Mouse (Mus musculus): Measurements from ENCODE around the gene Gpr157. TPM values are rescaled to one million over a fixed set of nuclear protein-coding genes. Genes with fewer than 3 reads are reported as not detected.

Gene Gpr157
- polyA plus RNA-seq, 1 experiment, result 1.2 TPM

DNA sequence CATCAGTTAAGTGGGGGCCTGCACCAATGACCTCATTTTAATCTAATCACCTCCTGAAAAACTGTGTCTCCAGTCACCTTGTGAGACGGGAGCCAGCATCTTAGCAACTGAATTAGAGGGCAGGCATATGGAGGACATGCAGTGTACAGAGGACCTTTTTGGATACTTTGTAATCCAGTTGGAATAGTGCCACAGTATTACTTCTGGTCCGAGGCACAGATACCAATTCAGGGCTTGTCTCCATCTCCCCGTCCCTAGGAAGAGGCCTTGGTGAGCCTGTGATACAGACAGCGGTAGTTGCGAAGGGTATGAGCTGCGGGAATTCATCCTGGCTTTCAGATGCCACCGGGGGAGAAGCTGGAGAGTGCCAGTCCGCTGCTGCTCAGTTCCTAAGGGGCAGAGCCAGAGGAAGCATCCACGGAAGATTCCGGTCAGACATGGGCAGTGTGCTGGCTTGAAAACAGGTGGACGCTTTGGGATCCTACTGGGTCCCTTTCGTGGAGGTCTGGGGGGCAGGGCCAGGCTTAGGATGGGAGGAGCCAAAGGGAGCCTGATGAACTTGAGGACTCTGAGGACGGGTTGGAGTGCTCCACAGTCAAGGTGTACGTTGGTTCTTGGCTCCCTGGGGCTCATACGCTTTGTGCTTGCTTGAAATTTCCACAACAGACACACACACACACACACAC lies 14.6 kb upstream of the Gpr157 start:
- no peak overlapping the region for H3K27ac ChIP-seq (ENCODE audit: insufficient read depth, low read depth, low read length)
- WGBS, result 68% methylated on average over 15 of the region's 15 CpGs

DNA sequence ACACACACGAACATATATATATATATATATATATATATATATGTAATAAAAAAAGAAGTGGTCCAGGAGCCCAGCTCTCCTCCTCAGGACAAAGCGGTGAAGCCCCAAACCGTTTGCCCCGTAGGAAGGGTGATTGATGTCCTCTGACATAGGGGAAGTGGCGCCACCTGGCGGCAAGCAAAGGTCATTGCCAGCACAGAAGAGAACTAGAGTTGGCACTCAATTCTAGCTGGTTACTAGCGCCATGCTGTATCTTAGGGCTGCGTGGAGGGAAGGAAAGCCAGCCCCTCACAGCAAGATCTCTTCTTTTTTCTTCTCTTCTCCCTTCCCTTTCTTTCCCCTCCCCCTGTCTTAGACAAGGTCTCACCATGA lies 14.1 kb upstream of the Gpr157 start:
- peak; percentile 58 for DNase-seq
- Histone ChIP-seq H3K27me3 (replicated peaks; ENCODE audit: control insufficient read depth, insufficient read depth, low read length) (no peaks in the 10 kb centered on the region), H3K27ac (ENCODE audit: insufficient read depth, low read depth, low read length) (no peak overlapping the region), H3K4me3 (ENCODE audit: insufficient read depth, low read depth, low read length) (no peak overlapping the region), H3K4me1 (ENCODE audit: control insufficient read depth, insufficient read depth, low read length) (no peaks in the 10 kb centered on the region; the same call in 1 of the 2 replicates), H3K36me3 (ENCODE audit: control insufficient read depth, insufficient read depth, low read length) (no peaks in the 10 kb centered on the region)
- WGBS, result 16% methylated on average over 8 of the region's 8 CpGs
- TF ChIP-seq POLR2A (IDR thresholded peaks at IDR 0.05; ENCODE audit: low read depth, low read length) (no peak), CTCF (conservative IDR thresholded peaks at IDR 0.05; ENCODE audit: insufficient read depth, insufficient read length, low read depth, low read length) (peak; percentile 94)

More for the DNA sequence above, 14.6 kb upstream of the Gpr157 start:
- Histone ChIP-seq H3K36me3 (ENCODE audit: control insufficient read depth, insufficient read depth, low read length) (no peaks in the 10 kb centered on the region), H3K4me1 (ENCODE audit: control insufficient read depth, insufficient read depth, low read length) (no peaks in the 10 kb centered on the region; the same call in 1 of the 2 replicates), H3K4me3 (ENCODE audit: insufficient read depth, low read depth, low read length) (no peak overlapping the region), H3K27me3 (replicated peaks; ENCODE audit: control insufficient read depth, insufficient read depth, low read length) (no peaks in the 10 kb centered on the region)
- no peak for DNase-seq
- TF ChIP-seq CTCF (conservative IDR thresholded peaks at IDR 0.05; ENCODE audit: insufficient read depth, insufficient read length, low read depth, low read length) (no peak), POLR2A (IDR thresholded peaks at IDR 0.05; ENCODE audit: low read depth, low read length) (no peak)

DNA sequence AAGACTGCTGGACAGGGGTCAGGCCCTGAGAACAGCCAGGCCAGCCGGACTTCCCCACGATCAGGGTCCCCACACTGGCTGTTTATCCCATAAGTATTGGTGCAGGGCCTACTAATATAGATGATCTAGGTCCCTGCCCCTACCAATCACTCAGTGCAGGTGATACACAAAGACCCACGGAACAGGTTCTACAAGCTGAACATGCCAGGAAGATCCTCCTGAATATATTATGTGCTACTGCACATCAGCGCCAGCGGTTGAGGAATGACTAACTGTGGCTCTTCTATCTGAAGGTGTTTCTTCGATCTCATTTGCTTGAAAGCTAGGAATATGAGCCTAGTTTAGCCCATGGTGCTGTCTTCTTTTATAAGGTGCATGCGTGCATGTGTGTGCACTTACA lies 11.8 kb upstream of the Gpr157 start:
- no peaks in the 10 kb centered on the region; the same call in 1 of the 2 replicates for H3K4me1 ChIP-seq (ENCODE audit: control insufficient read depth, insufficient read depth, low read length)
- no peak for DNase-seq
- TF ChIP-seq CTCF (conservative IDR thresholded peaks at IDR 0.05; ENCODE audit: insufficient read depth, insufficient read length, low read depth, low read length) (no peak), POLR2A (IDR thresholded peaks at IDR 0.05; ENCODE audit: low read depth, low read length) (no peak)
- no peaks in the 10 kb centered on the region for H3K36me3 ChIP-seq (ENCODE audit: control insufficient read depth, insufficient read depth, low read length)
- 84% methylated on average over 7 of the region's 7 CpGs for WGBS
- no peak overlapping the region for H3K27ac ChIP-seq (ENCODE audit: insufficient read depth, low read depth, low read length)
- H3K27me3 ChIP-seq (replicated peaks; ENCODE audit: control insufficient read depth, insufficient read depth, low read length), result no peaks in the 10 kb centered on the region
- no peak overlapping the region for H3K4me3 ChIP-seq (ENCODE audit: insufficient read depth, low read depth, low read length)

DNA sequence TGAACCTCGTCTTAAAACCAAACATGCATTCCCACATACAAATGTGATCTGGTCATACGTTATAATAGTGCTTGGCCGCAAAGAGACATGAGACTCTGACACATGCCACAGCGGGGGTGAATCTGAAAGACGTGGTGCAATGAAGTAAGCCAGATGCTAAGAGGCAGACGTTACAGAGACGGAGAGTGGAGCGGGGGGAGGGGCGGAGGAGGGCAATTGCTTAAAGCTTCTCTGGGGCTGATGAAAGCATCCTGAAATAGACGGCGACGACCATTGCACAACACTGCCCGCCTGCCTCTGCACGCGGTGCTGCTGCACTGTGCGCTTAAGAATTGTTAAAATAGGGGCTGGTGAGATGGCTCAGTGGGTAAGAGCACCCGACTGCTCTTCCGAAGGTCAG lies 11.0 kb upstream of the Gpr157 start:
- Histone ChIP-seq H3K4me1 (ENCODE audit: control insufficient read depth, insufficient read depth, low read length) (no peaks in the 10 kb centered on the region), H3K4me3 (ENCODE audit: insufficient read depth, low read depth, low read length) (no peak overlapping the region), H3K27ac (ENCODE audit: insufficient read depth, low read depth, low read length) (no peak overlapping the region), H3K27me3 (replicated peaks; ENCODE audit: control insufficient read depth, insufficient read depth, low read length) (no peaks in the 10 kb centered on the region), H3K36me3 (ENCODE audit: control insufficient read depth, insufficient read depth, low read length) (no peaks in the 10 kb centered on the region)
- 51% methylated on average over 18 of the region's 18 CpGs for WGBS
- DNase-seq, result no peak
- no peak for TF ChIP-seq CTCF (conservative IDR thresholded peaks at IDR 0.05; ENCODE audit: insufficient read depth, insufficient read length, low read depth, low read length)

DNA sequence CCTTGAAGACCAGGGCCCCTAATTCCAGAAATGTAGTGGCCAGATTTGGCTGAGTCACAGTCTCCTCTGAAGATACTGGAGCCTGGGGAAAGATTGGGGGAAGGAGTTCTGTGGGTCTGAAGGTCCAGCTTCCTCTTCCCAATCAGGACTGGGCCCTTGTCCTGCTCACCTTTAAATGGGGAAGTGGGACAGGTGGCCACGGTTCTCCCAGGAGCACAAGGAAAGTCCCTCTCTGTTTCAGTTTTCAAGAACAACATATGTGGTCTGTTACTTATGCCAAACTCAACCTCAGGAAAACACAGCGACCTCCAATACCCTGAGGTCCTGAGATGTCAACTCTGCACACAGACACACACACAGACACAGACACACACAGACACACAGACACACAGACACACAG lies 8.5 kb upstream of the Gpr157 start:
- DNase-seq, result no peak
- H3K36me3 ChIP-seq (ENCODE audit: control insufficient read depth, insufficient read depth, low read length), result no peaks in the 10 kb centered on the region
- WGBS, result 74% methylated on average over 2 of the region's 2 CpGs
- TF ChIP-seq CTCF (conservative IDR thresholded peaks at IDR 0.05; ENCODE audit: insufficient read depth, insufficient read length, low read depth, low read length), result no peak
- TF ChIP-seq POLR2A (IDR thresholded peaks at IDR 0.05; ENCODE audit: low read depth, low read length), result no peak
- H3K27ac ChIP-seq (ENCODE audit: insufficient read depth, low read depth, low read length), result no peak overlapping the region
- H3K4me3 ChIP-seq (ENCODE audit: insufficient read depth, low read depth, low read length), result no peak overlapping the region
- H3K27me3 ChIP-seq (replicated peaks; ENCODE audit: control insufficient read depth, insufficient read depth, low read length), result no peaks in the 10 kb centered on the region
- H3K4me1 ChIP-seq (ENCODE audit: control insufficient read depth, insufficient read depth, low read length), result no peaks in the 10 kb centered on the region

DNA sequence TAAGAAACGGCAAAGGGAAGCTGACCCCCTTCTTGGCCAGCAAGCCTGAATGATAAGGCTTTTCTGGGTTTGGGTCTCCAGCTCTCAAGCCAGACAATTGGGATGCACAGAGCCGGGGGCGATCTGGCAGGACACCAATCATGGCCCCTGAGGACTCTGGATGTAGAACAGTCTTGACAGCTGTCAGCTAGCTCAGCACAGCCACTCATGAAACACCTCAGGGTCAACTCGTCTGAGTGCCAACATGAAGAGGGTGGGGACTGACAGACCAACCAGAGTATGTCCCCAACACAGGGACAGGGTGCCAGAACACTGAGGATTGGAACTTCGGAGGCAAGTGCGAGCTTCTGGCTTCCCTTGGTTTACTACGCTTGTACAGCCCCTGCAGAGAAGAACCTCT lies 7.9 kb upstream of the Gpr157 start:
- H3K4me1 ChIP-seq (ENCODE audit: control insufficient read depth, insufficient read depth, low read length), result no peaks in the 10 kb centered on the region
- no peaks in the 10 kb centered on the region for H3K27me3 ChIP-seq (replicated peaks; ENCODE audit: control insufficient read depth, insufficient read depth, low read length)
- no peak for TF ChIP-seq CTCF (conservative IDR thresholded peaks at IDR 0.05; ENCODE audit: insufficient read depth, insufficient read length, low read depth, low read length)
- TF ChIP-seq POLR2A (IDR thresholded peaks at IDR 0.05; ENCODE audit: low read depth, low read length), result no peak
- H3K4me3 ChIP-seq (ENCODE audit: insufficient read depth, low read depth, low read length), result no peak overlapping the region
- H3K27ac ChIP-seq (ENCODE audit: insufficient read depth, low read depth, low read length), result no peak overlapping the region
- 81% methylated on average over 7 of the region's 7 CpGs for WGBS
- DNase-seq, result no peak
- no peaks in the 10 kb centered on the region for H3K36me3 ChIP-seq (ENCODE audit: control insufficient read depth, insufficient read depth, low read length)

DNA sequence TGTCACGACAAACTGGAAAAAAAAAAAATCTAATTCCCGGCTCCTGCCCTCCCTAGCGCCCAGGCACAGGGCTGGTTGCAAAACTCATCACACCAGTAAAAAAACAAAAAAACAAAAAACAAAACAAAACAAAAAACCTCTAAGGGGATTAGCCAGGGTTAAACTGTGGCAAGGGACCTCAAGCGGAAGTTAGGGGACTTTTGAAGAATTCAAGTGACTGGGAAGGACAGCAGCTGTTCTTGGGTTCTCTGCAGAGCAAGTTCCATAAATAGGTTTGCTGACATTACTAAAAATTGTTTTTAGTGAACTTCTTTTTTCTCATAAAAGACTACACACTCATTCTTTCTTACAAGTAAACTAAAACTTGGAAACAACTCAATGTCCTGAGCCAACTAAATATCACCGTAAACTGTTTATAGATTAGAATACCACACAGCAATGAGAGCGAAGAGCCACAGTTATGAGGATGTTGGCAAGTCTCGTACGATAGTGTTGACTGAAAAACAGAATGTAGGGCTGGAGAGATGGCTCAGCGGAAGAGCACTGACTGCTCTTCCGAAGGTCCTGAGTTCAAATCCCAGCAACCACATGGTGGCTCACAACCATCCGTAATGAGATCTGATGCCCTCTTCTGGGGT lies 6.7 kb upstream of the Gpr157 start:
- Histone ChIP-seq H3K4me1 (ENCODE audit: control insufficient read depth, insufficient read depth, low read length) (no peaks in the 10 kb centered on the region), H3K4me3 (ENCODE audit: insufficient read depth, low read depth, low read length) (no peak overlapping the region), H3K27me3 (replicated peaks; ENCODE audit: control insufficient read depth, insufficient read depth, low read length) (no peaks in the 10 kb centered on the region), H3K27ac (ENCODE audit: insufficient read depth, low read depth, low read length) (no peak overlapping the region), H3K36me3 (ENCODE audit: control insufficient read depth, insufficient read depth, low read length) (no peaks in the 10 kb centered on the region)
- 74% methylated on average over 11 of the region's 11 CpGs for WGBS
- TF ChIP-seq CTCF (conservative IDR thresholded peaks at IDR 0.05; ENCODE audit: insufficient read depth, insufficient read length, low read depth, low read length) (no peak), POLR2A (IDR thresholded peaks at IDR 0.05; ENCODE audit: low read depth, low read length) (no peak)
- peak; percentile 29 for DNase-seq
